Mouse (Mus musculus) brown adipose tissue, adult 24 weeks (tissue): ENCODE results near the gene Ippk. TPM values are rescaled to one million over a fixed set of nuclear protein-coding genes. Genes with fewer than 3 reads are reported as not detected.

Experiments used
- H3K27ac ChIP-seq: fragments of 200-500 bp; replicated peaks from 2 replicates; pipeline ENCODE4 v1.5.1; 2012; ENCODE audit warnings: low read depth, mild to moderate bottlenecking, low read length
- H3K4me1 ChIP-seq: fragments of 200-500 bp; 2 replicates; pipeline ENCODE4 v1.6.1; 2012; ENCODE audit warnings: low read length, mixed read lengths; ENCODE audit not compliant: control insufficient read depth, insufficient read depth, insufficient read length
- H3K4me3 ChIP-seq: fragments of 200-500 bp; 2 replicates; pipeline ENCODE4 v1.5.1; 2012; ENCODE audit warnings: low read depth, mild to moderate bottlenecking, low read length, moderate library complexity; ENCODE audit not compliant: insufficient read depth
- polyA plus RNA-seq: library from polyadenylated mRNA; stranded (reverse); fragments of >200 nt; gene quantifications from 2 replicates; pipeline ENCODE4 v1.2.4, GENCODE M21; 2012; ENCODE audit not compliant: missing spikeins, insufficient read depth, insufficient read length

Ippk gene
- polyA plus RNA-seq, 1 experiment: 4.4 TPM

- H3K4me3 ChIP-seq: no peak overlapping the region
- no peaks in the 10 kb centered on the region for H3K4me1 ChIP-seq
Measured at GRCm38 (mm10) chr13:49398191-49398590, 22.9 kb upstream of the Ippk start.

GRCm38 (mm10) chr13:49400139-49400538 lies 20.9 kb upstream of the Ippk start:
- H3K4me3 ChIP-seq: no peak overlapping the region
- H3K27ac ChIP-seq: no peak overlapping the region
- no peaks in the 10 kb centered on the region for H3K4me1 ChIP-seq

More at GRCm38 (mm10) chr13:49398191-49398590, 22.9 kb upstream of the Ippk start:
- no peak overlapping the region for H3K27ac ChIP-seq

- Histone ChIP-seq H3K4me3 (no peak overlapping the region), H3K4me1 (no peaks in the 10 kb centered on the region), H3K27ac (no peak overlapping the region)
Measured at GRCm38 (mm10) chr13:49402628-49403027, 18.4 kb upstream of the Ippk start.

- H3K4me3 ChIP-seq: no peak overlapping the region
- H3K27ac ChIP-seq: no peak overlapping the region
- 0 out of 2 replicates have a peak, but pooled peaks cover 2% of the 10 kb centered on the region for H3K4me1 ChIP-seq
Measured at GRCm38 (mm10) chr13:49407795-49408194, 13.3 kb upstream of the Ippk start.

- no peak overlapping the region for H3K27ac ChIP-seq
- peaks cover 13% of the 10 kb centered on the region for H3K4me1 ChIP-seq
- peak overlapping the region; percentile 89 for H3K4me3 ChIP-seq
Measured at GRCm38 (mm10) chr13:49421606-49421917, 513 bp downstream of the Ippk start.

- Histone ChIP-seq H3K4me3 (peak overlapping the region; percentile 89), H3K4me1 (peaks cover 14% of the 10 kb centered on the region), H3K27ac (no peak overlapping the region)
Measured at GRCm38 (mm10) chr13:49421959-49422358, 910 bp downstream of the Ippk start.

- H3K4me3 ChIP-seq: no peak overlapping the region
- peaks cover 20% of the 10 kb centered on the region for H3K4me1 ChIP-seq
- no peak overlapping the region for H3K27ac ChIP-seq
Measured at GRCm38 (mm10) chr13:49426736-49427135, 5.7 kb downstream of the Ippk start.

GRCm38 (mm10) chr13:49428042-49428675 lies 7.1 kb downstream of the Ippk start:
- Histone ChIP-seq H3K4me3 (no peak overlapping the region), H3K4me1 (peaks cover 9% of the 10 kb centered on the region), H3K27ac (no peak overlapping the region)

- H3K4me3 ChIP-seq: no peak overlapping the region
- H3K4me1 ChIP-seq: peaks cover 9% of the 10 kb centered on the region
- no peak overlapping the region for H3K27ac ChIP-seq
Measured at GRCm38 (mm10) chr13:49430529-49430928, 9.5 kb downstream of the Ippk start.

GRCm38 (mm10) chr13:49433268-49434029 lies 12.4 kb downstream of the Ippk start:
- peaks cover 4% of the 10 kb centered on the region for H3K4me1 ChIP-seq
- H3K4me3 ChIP-seq: no peak overlapping the region
- H3K27ac ChIP-seq: no peak overlapping the region

GRCm38 (mm10) chr13:49435745-49436144 lies 14.7 kb downstream of the Ippk start:
- H3K4me3 ChIP-seq: no peak overlapping the region
- H3K4me1 ChIP-seq: peaks cover under 1% of the 10 kb centered on the region; the same call in 1 of the 2 replicates
- no peak overlapping the region for H3K27ac ChIP-seq

- Histone ChIP-seq H3K27ac (no peak overlapping the region), H3K4me3 (no peak overlapping the region), H3K4me1 (no peaks in the 10 kb centered on the region)
Measured at GRCm38 (mm10) chr13:49436170-49436569, 15.1 kb downstream of the Ippk start.

GRCm38 (mm10) chr13:49444451-49444850 lies 23.4 kb downstream of the Ippk start:
- no peak overlapping the region for H3K27ac ChIP-seq
- H3K4me3 ChIP-seq: no peak overlapping the region
- H3K4me1 ChIP-seq: no peaks in the 10 kb centered on the region

GRCm38 (mm10) chr13:49449318-49449749 lies 28.3 kb downstream of the Ippk start:
- no peak overlapping the region for H3K27ac ChIP-seq
- no peaks in the 10 kb centered on the region for H3K4me1 ChIP-seq
- H3K4me3 ChIP-seq: no peak overlapping the region

- H3K27ac ChIP-seq: peak overlapping the region; percentile 55
- no peak overlapping the region for H3K4me3 ChIP-seq
- H3K4me1 ChIP-seq: peaks cover 3% of the 10 kb centered on the region
Measured at GRCm38 (mm10) chr13:49460276-49460675, 39.2 kb downstream of the Ippk start.
